Mouse (Mus musculus) embryo, embryonic 9.5 days (tissue): ENCODE measurements at regions not wholly inside any gene's neighbourhood (a gene's known extent, or its start where the extent isn't known, plus 50 kb on each side); places are given as distances from the start of the nearest gene placed in this dataset.

Source experiments
- DNase-seq: peaks from one replicate; pipeline ENCODE4 v3.0.0-alpha.2; 2017; ENCODE audit errors: extremely low spot score

DNA sequence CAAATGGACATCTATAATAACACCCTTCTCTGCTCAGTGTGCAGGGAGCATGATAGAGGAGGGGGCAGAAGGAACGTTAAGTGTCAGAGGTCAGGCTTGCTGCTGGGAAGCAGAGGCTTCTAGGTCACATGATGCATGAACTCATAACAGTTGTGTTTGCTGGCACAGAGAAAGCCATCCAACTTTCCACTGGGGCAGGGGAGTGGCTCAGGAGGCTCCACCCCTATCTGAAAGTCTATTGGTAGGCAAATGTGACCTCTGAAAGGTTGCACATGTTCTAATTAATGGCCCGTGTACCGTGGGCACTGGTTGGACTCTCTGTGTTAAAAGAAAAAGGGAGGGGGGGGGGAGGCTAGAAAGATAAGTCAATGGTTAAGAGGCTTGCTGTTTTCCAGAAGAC is 224.6 kb downstream of the Slc16a7 start:
- DNase-seq = no peak

GRCm38 (mm10) chr10:125161077-125161476 is 228.2 kb downstream of the Slc16a7 start:
- DNase-seq = no peak

GRCm38 (mm10) chr10:125148753-125149152 is 240.5 kb downstream of the Slc16a7 start:
- DNase-seq = no peak

DNA sequence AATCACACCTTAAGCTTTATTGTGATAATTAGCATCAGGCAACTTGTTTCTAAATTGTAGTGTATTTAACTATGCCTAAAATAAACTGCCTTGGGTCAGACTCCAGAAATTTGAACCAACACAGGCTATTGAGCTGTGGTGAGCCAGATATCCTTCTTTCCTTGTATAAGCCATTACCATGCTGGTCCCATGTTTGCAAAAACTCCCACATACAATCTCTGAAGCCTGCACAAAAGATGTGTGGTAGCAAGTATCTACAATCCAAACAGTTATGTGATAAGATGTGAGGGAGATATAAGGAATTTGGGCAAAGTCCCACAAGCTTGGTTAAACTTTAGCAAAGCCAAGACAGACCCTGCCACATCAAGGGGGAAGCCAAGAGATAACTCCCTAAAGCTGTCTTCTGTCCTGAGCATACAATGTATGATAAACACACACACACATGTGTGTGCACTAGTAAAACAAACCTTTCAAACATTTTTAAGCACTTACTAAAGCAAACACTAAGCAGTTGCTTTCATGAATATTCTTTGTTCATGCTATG is 242.0 kb downstream of the Slc16a7 start:
- DNase-seq = no peak

DNA sequence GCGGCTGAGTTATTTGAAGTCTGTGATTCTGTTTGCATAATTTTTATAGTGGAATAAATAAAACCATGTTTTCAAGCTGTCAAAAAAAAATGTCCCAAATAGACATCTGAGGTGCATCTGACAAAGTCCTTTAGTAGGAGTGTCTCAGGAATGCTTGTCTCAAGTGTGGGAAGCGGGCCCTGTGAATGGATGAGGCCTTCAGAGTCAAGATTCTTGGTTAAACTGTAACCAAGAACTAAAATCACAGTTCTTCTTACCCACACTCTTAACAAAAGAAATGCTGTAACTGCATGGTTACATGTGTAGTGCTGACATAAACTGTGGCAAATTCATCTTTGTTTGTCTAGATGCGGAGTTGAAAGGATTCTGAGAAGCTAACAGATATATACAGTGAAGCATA is 242.9 kb downstream of the Slc16a7 start:
- DNase-seq = no peak

DNA sequence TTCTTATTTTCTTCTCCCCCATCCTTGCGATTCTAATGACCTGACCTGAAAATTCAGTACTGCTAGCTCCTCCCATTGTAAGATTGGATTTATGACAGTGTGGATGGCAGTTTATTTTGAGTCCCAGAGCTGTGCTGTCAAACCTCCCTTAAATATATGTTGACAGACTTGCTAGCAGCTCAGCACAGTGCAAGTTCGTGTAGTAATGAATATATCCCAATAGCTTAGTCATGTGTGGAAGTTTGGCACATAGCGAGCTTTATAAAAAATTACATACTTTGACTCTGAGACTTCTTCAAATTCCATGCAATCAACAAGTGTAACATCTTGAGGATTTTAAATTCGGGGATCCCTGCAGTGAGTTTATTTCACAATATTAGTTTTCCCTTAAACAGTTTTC is 243.5 kb downstream of the Slc16a7 start:
- DNase-seq = no peak

GRCm38 (mm10) chr10:125121762-125122161 is 267.5 kb downstream of the Slc16a7 start:
- DNase-seq = no peak

- peak; percentile 8 for DNase-seq
These were observed 274.9 kb downstream of the Slc16a7 start for GRCm38 (mm10) chr10:125114318-125114717.

DNA sequence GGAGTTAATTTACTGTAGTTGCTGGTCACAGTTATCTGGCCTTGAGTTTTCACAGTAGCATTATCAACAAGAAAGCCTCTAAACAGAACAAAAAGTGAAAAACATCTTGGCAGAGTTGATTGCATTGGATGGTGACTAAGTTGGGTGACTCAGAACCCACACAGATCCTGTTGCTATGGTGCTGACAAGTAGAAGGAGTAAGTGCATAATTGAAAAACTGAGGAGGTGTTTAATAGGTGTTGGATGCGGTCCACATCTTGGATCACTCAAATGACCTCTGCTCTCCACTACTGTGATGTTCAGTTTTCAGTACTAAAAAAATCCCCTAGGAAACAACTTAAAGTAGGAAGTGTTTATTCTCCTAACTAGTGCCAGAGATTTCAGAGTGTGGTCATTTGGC is 280.3 kb downstream of the Slc16a7 start:
- no peak for DNase-seq

- no peak for DNase-seq
These were observed 304.3 kb downstream of the Slc16a7 start for GRCm38 (mm10) chr10:125084975-125085374.

GRCm38 (mm10) chr10:125072401-125072800 is 316.9 kb downstream of the Slc16a7 start:
- no peak for DNase-seq

DNA sequence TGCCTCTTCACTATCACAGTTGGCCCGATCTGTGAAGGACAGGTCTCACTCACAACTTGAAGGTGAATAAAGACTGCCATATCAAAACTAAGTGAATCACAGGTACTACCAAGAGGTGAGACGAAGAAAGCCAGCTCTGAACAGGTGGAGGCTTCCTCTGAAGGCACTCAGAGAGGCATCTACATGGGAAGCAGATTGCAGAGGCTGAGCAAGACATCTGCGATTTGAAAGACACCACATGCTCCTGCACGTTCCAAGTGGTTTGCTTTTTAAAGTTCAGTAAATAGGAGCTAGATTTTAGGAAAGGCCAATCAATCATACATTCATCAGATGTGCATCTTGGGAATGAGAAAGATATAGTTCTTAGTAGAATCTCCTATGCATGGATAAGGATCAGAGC is 319.0 kb downstream of the Slc16a7 start:
- DNase-seq = no peak

- DNase-seq = no peak
These were observed 350.0 kb downstream of the Slc16a7 start for GRCm38 (mm10) chr10:125039290-125039689.

DNA sequence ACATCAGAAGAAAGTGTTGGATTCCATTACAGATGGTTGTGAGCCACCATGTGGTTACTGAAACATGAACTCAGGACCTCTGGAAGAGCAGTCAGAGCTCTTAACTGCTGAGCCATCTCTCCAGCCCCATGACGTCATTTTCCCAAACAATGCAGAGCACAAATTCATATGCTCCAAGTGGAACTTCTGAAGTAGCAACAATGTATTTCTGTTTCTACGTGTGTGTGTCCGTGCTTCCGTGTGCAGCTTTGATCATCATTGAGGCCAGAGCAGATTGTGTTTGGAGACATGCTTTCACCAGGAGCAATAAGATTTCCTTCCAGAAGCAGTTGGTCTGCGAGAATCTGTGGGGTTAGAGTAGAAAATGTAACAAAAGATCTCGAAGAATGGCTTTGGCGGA is 353.6 kb downstream of the Slc16a7 start:
- no peak for DNase-seq

GRCm38 (mm10) chr10:125028347-125028746 is 360.9 kb downstream of the Slc16a7 start:
- DNase-seq = no peak

- DNase-seq = no peak
These were observed 362.4 kb downstream of the Slc16a7 start for GRCm38 (mm10) chr10:125026851-125027250.
